24 mouse cellular contexts compared by ENCODE assay signal in genomic region chr1:189560576-189560975, GRCm38 (mm10).
DNase-seq lines count a peak whose midpoint lies in the region; ATAC-seq and TF ChIP-seq lines count a peak whose summit lies in the region.
"Had no signal": no experiment of that assay in that cellular context is flagged by ENCODE, and none has a peak within 500 bp of the region (broad histone marks: within the 10 kb centered on the region; RNA-seq: fewer than 3 reads in every experiment).

No protein-coding gene starts in this region.

- WGBS in heart, embryonic 13.5 days, result 31% methylated on average over 10 of the region's 10 CpGs
- WGBS in lung, embryonic 14.5 days, result 20% methylated on average over 10 of the region's 10 CpGs
- WGBS in limb, embryonic 13.5 days, result 26% methylated on average over 10 of the region's 10 CpGs
- 41% methylated on average over 10 of the region's 10 CpGs for WGBS in thymus, adult 2 months

- H3K36me3 ChIP-seq in heart, embryonic 13.5 days, result no peaks in the 10 kb centered on the region
- no peaks in the 10 kb centered on the region for H3K36me3 ChIP-seq in lung, embryonic 14.5 days (ENCODE audit: insufficient read depth)
- H3K36me3 ChIP-seq in limb, embryonic 13.5 days, result no peaks in the 10 kb centered on the region
- H3K36me3 ChIP-seq in thymus, adult 2 months (ENCODE audit: control insufficient read depth, insufficient read depth, low read length), result no peaks in the 10 kb centered on the region
- H3K36me3 ChIP-seq: G1E; heart, embryonic 10.5 days; kidney, embryonic 15.5 days; liver, embryonic 15.5 days had no signal

- no peaks in the 10 kb centered on the region for H3K27me3 ChIP-seq in heart, embryonic 13.5 days (replicated peaks)
- H3K27me3 ChIP-seq in lung, embryonic 14.5 days (ENCODE audit: insufficient read depth, low read length), result no peaks in the 10 kb centered on the region
- no peaks in the 10 kb centered on the region for H3K27me3 ChIP-seq in limb, embryonic 13.5 days
- H3K27me3 ChIP-seq in thymus, adult 2 months (ENCODE audit: control insufficient read depth, insufficient read depth, low read length), result no peaks in the 10 kb centered on the region
- H3K27me3 ChIP-seq: CH12.LX; forebrain, embryonic 13.5 days; kidney, embryonic 15.5 days; liver, embryonic 15.5 days; megakaryocyte, embryonic 14.5 days had no signal

- ATAC-seq in heart, embryonic 13.5 days (ENCODE audit: extremely low read depth, insufficient number of reproducible peaks, low FRiP score, low TSS enrichment), result no peak
- no peak for ATAC-seq in lung, embryonic 14.5 days (ENCODE audit: insufficient read depth)
- peak; percentile 83 for ATAC-seq in limb, embryonic 13.5 days (ENCODE audit: low FRiP score, low read depth)
- ATAC-seq: forebrain, embryonic 13.5 days; inflammation-experienced regulatory T-cells, adult 6 months; Patski had no signal

- DNase-seq in heart, postnatal 4 days, result no peak
- DNase-seq in lung, embryonic 14.5 days, result no peak
- DNase-seq in lung, postnatal 4 days, result no peak
- no peak for DNase-seq in c-Kit-positive CD71-positive TER-119-positive erythroid progenitor cells, embryonic 14.5 days (ENCODE audit: low spot score)
- DNase-seq in thymus, adult 2 months, result no peak
- DNase-seq: adrenal gland, adult 2 months; B cell, adult 2 months; cerebellum, adult 11-12 months; cerebellum, postnatal 10 days; heart, postnatal 14 days; lung, postnatal 10 days; midbrain, embryonic 14.5 days had no signal

- peaks cover 3% of the 10 kb centered on the region for H3K9me3 ChIP-seq in heart, embryonic 13.5 days
- no peaks in the 10 kb centered on the region for H3K9me3 ChIP-seq in lung, embryonic 14.5 days (ENCODE audit: low read depth, low read length)
- no peaks in the 10 kb centered on the region for H3K9me3 ChIP-seq in limb, embryonic 13.5 days
- H3K9me3 ChIP-seq: forebrain, embryonic 13.5 days; heart, embryonic 10.5 days; kidney, embryonic 15.5 days; liver, embryonic 15.5 days had no signal

- H3K9ac ChIP-seq in heart, embryonic 13.5 days, result 0 out of 2 replicates have a peak overlapping the region, but pooled peaks have one; percentile 10
- H3K9ac ChIP-seq in lung, embryonic 14.5 days, result no peak overlapping the region
- no peak overlapping the region for H3K9ac ChIP-seq in limb, embryonic 13.5 days
- H3K9ac ChIP-seq: forebrain, embryonic 13.5 days; hindbrain, embryonic 14.5 days; kidney, embryonic 15.5 days; liver, embryonic 15.5 days had no signal

- no peak for TF ChIP-seq CTCF in lung, embryonic 14.5 days (IDR thresholded peaks at IDR 0.05; ENCODE audit: low read depth)
- no peak for TF ChIP-seq CTCF in thymus, adult 2 months (IDR thresholded peaks at IDR 0.05; ENCODE audit: borderline replicate concordance, control insufficient read depth, extremely low read depth, insufficient read depth, low read length, poor library complexity)

- H3K4me3 ChIP-seq in heart, embryonic 13.5 days, result no peak overlapping the region
- H3K4me3 ChIP-seq in lung, embryonic 14.5 days (ENCODE audit: low read depth, low read length), result no peak overlapping the region
- no peak overlapping the region for H3K4me3 ChIP-seq in limb, embryonic 13.5 days
- H3K4me3 ChIP-seq in thymus, adult 2 months (ENCODE audit: control insufficient read depth, insufficient read depth, low read length), result no peak overlapping the region
- H3K4me3 ChIP-seq: forebrain, embryonic 13.5 days; heart, embryonic 10.5 days; kidney, embryonic 15.5 days; liver, embryonic 15.5 days had no signal

- TF ChIP-seq POLR2A in thymus, adult 2 months (IDR thresholded peaks at IDR 0.05; ENCODE audit: control insufficient read depth, extremely low read depth, insufficient read depth, low read length, poor library complexity), result no peak

- H3K4me1 ChIP-seq in heart, embryonic 13.5 days, result no peaks in the 10 kb centered on the region
- H3K4me1 ChIP-seq in lung, embryonic 14.5 days (ENCODE audit: insufficient read depth), result no peaks in the 10 kb centered on the region; the same call in 1 of the 2 replicates
- peaks cover 7% of the 10 kb centered on the region; the same call in 1 of the 2 replicates for H3K4me1 ChIP-seq in limb, embryonic 13.5 days
- H3K4me1 ChIP-seq in thymus, adult 2 months (replicated peaks; ENCODE audit: control insufficient read depth, insufficient read depth, low read length), result no peaks in the 10 kb centered on the region
- H3K4me1 ChIP-seq: forebrain, embryonic 13.5 days; heart, embryonic 10.5 days; liver, embryonic 15.5 days; megakaryocyte, embryonic 14.5 days had no signal

- peak overlapping the region; percentile 28 for H3K4me2 ChIP-seq in heart, embryonic 13.5 days
- peak overlapping the region; percentile 27; the same call in 1 of the 2 replicates for H3K4me2 ChIP-seq in lung, embryonic 14.5 days
- H3K4me2 ChIP-seq in limb, embryonic 13.5 days (replicated peaks), result peak overlapping the region; percentile 35
- H3K4me2 ChIP-seq: forebrain, embryonic 13.5 days; hindbrain, embryonic 14.5 days; kidney, embryonic 15.5 days; liver, embryonic 15.5 days had no signal

- H3K27ac ChIP-seq in heart, embryonic 13.5 days (replicated peaks), result no peak overlapping the region
- H3K27ac ChIP-seq in lung, embryonic 14.5 days (ENCODE audit: low read depth), result no peak overlapping the region
- H3K27ac ChIP-seq in limb, embryonic 13.5 days, result peak overlapping the region; percentile 6; the same call in 1 of the 2 replicates
- H3K27ac ChIP-seq in thymus, adult 2 months (ENCODE audit: control insufficient read depth, insufficient read depth, low read length), result no peak overlapping the region
- H3K27ac ChIP-seq: forebrain, embryonic 13.5 days; heart, embryonic 10.5 days; hindbrain, embryonic 14.5 days; kidney, embryonic 15.5 days; liver, embryonic 15.5 days had no signal
